8 mouse cellular contexts compared by ENCODE assay signal in genomic region chr3:66410706-66411277, GRCm38 (mm10).
DNase-seq lines count a peak whose midpoint lies in the region; ATAC-seq and TF ChIP-seq lines count a peak whose summit lies in the region.

No protein-coding gene starts in this region.

- H3K27ac ChIP-seq in forebrain, embryonic 14.5 days (ENCODE audit: low read depth, low read length) = no peak overlapping the region
- H3K27ac ChIP-seq in hindbrain, postnatal 0 days = no peak overlapping the region
- H3K27ac ChIP-seq in limb, embryonic 14.5 days (replicated peaks; ENCODE audit: low read depth, low read length) = no peak overlapping the region

- TF ChIP-seq CTCF in hindbrain, postnatal 0 days (IDR thresholded peaks at IDR 0.05; ENCODE audit: low read depth) = peak; percentile 62

- TF ChIP-seq POLR2A in limb, embryonic 14.5 days (IDR thresholded peaks at IDR 0.05; ENCODE audit: borderline replicate concordance, extremely low read depth, insufficient read depth, insufficient read length) = no peak
- no peak for TF ChIP-seq POLR2A in myocyte (IDR thresholded peaks at IDR 0.05; ENCODE audit: insufficient read length, low read depth)

- H3K27me3 ChIP-seq in forebrain, embryonic 14.5 days (replicated peaks; ENCODE audit: control insufficient read depth, insufficient read depth, low read length) = 0 out of 2 replicates have a peak, but pooled peaks cover 5% of the 10 kb centered on the region
- H3K27me3 ChIP-seq in hindbrain, postnatal 0 days (ENCODE audit: insufficient read depth, low read length) = no peaks in the 10 kb centered on the region
- no peaks in the 10 kb centered on the region for H3K27me3 ChIP-seq in limb, embryonic 14.5 days (ENCODE audit: control insufficient read depth, insufficient read depth, low read length)
- H3K27me3 ChIP-seq in myocyte (ENCODE audit: control insufficient read depth, insufficient read depth, insufficient read length) = peaks cover 12% of the 10 kb centered on the region

- peak overlapping the region; percentile 55 for H3K4me2 ChIP-seq in forebrain, embryonic 14.5 days (ENCODE audit: low read length)
- H3K4me2 ChIP-seq in hindbrain, postnatal 0 days (ENCODE audit: low read depth, low read length) = peak overlapping the region; percentile 59
- peak overlapping the region; percentile 46 for H3K4me2 ChIP-seq in limb, embryonic 14.5 days (replicated peaks; ENCODE audit: low read depth, low read length, severe bottlenecking)
- H3K4me2 ChIP-seq in myocyte (ENCODE audit: low read depth) = peak overlapping the region; percentile 66

- H3ac ChIP-seq in myocyte (ENCODE audit: control insufficient read depth, insufficient read length) = no peak overlapping the region

- H3K9ac ChIP-seq in forebrain, embryonic 14.5 days (ENCODE audit: low read length) = peak overlapping the region; percentile 9; the same call in 1 of the 2 replicates
- no peak overlapping the region for H3K9ac ChIP-seq in hindbrain, postnatal 0 days (replicated peaks; ENCODE audit: low read length)
- H3K9ac ChIP-seq in limb, embryonic 14.5 days (ENCODE audit: low read depth, low read length, severe bottlenecking) = no peak overlapping the region

- H3K4me3 ChIP-seq in forebrain, embryonic 14.5 days (ENCODE audit: low read depth, low read length) = peak overlapping the region; percentile 19
- peak overlapping the region; percentile 28 for H3K4me3 ChIP-seq in hindbrain, postnatal 0 days (ENCODE audit: low read length)
- H3K4me3 ChIP-seq in limb, embryonic 14.5 days (replicated peaks; ENCODE audit: low read length) = peak overlapping the region; percentile 10
- no peak overlapping the region for H3K4me3 ChIP-seq in myocyte

- ATAC-seq in forebrain, embryonic 14.5 days = peak; percentile 53; the same call in 1 of the 2 replicates
- peak; percentile 64; the same call in 1 of the 2 replicates for ATAC-seq in hindbrain, postnatal 0 days
- ATAC-seq in limb, embryonic 14.5 days (ENCODE audit: low FRiP score, low read depth) = no peak

- no peaks in the 10 kb centered on the region for H3K79me2 ChIP-seq in myocyte (ENCODE audit: control insufficient read depth, insufficient read depth)

- H3K36me3 ChIP-seq in forebrain, embryonic 14.5 days (ENCODE audit: control insufficient read depth, insufficient read depth, low read length) = no peaks in the 10 kb centered on the region
- H3K36me3 ChIP-seq in hindbrain, postnatal 0 days (ENCODE audit: insufficient read depth, low read length) = no peaks in the 10 kb centered on the region
- H3K36me3 ChIP-seq in limb, embryonic 14.5 days (ENCODE audit: control insufficient read depth, insufficient read depth, low read length) = no peaks in the 10 kb centered on the region
- H3K36me3 ChIP-seq in myocyte (ENCODE audit: control insufficient read depth, insufficient read depth) = no peaks in the 10 kb centered on the region

- H3K9me3 ChIP-seq in forebrain, embryonic 14.5 days (replicated peaks; ENCODE audit: control insufficient read depth, low read length) = no peaks in the 10 kb centered on the region
- no peaks in the 10 kb centered on the region for H3K9me3 ChIP-seq in hindbrain, postnatal 0 days (ENCODE audit: low read length)
- H3K9me3 ChIP-seq in limb, embryonic 14.5 days (ENCODE audit: control insufficient read depth, low read length) = no peaks in the 10 kb centered on the region

- H3K4me1 ChIP-seq in forebrain, embryonic 14.5 days (ENCODE audit: control insufficient read depth, insufficient read depth, low read length) = 0 out of 2 replicates have a peak, but pooled peaks cover 3% of the 10 kb centered on the region
- H3K4me1 ChIP-seq in hindbrain, postnatal 0 days (ENCODE audit: insufficient read depth, low read length) = no peaks in the 10 kb centered on the region
- H3K4me1 ChIP-seq in limb, embryonic 14.5 days (ENCODE audit: control insufficient read depth, insufficient read depth, low read length) = no peaks in the 10 kb centered on the region; the same call in 1 of the 2 replicates

- peak; percentile 3 for DNase-seq in cerebellum, adult 8-10 months
- no peak for DNase-seq in cerebellum, adult 9-11 months
- peak; percentile 79 for DNase-seq in adipocyte (ENCODE audit: low spot score)
- peak; percentile 83 for DNase-seq in forebrain, embryonic 14.5 days (ENCODE audit: low spot score)
- peak; percentile 77 for DNase-seq in hindbrain, postnatal 0 days (ENCODE audit: low spot score)
- peak; percentile 70 for DNase-seq in limb, embryonic 14.5 days (ENCODE audit: low spot score)
- no peak for DNase-seq in spleen, adult 12 weeks (ENCODE audit: low spot score)

- 31% methylated on average over 11 of the region's 11 CpGs for WGBS in forebrain, embryonic 14.5 days
- WGBS in hindbrain, postnatal 0 days = 31% methylated on average over 11 of the region's 11 CpGs
- WGBS in limb, embryonic 14.5 days = 26% methylated on average over 11 of the region's 11 CpGs

TF ChIP-seq in myocyte, 11 proteins besides CTCF, POLR2A, EP300 and RAD21:
- no peak for TF ChIP-seq USF1 (IDR thresholded peaks at IDR 0.05; ENCODE audit: low read depth)
- TF ChIP-seq TCF3 (IDR thresholded peaks at IDR 0.05; ENCODE audit: insufficient read length, low read depth) = no peak
- TF ChIP-seq E2F4 (IDR thresholded peaks at IDR 0.05; ENCODE audit: insufficient read depth) = no peak
- TF ChIP-seq SRF (IDR thresholded peaks at IDR 0.05; ENCODE audit: control insufficient read depth, insufficient read length, low read depth) = no peak
- TF ChIP-seq MAX (IDR thresholded peaks at IDR 0.05; ENCODE audit: low read depth) = no peak
- TF ChIP-seq POLR2AphosphoS2 (IDR thresholded peaks at IDR 0.05; ENCODE audit: insufficient read length, low read depth) = no peak
- TF ChIP-seq CEBPB (IDR thresholded peaks at IDR 0.05; ENCODE audit: insufficient read depth, poor library complexity, severe bottlenecking) = no peak
- TF ChIP-seq TCF12 (IDR thresholded peaks at IDR 0.05; ENCODE audit: insufficient read depth, poor library complexity, severe bottlenecking) = no peak
- no peak for TF ChIP-seq MYOG (IDR thresholded peaks at IDR 0.05; ENCODE audit: control insufficient read depth in 1 of 3, insufficient read depth in 1 of 3, insufficient read length in 2 of 3, low read depth in 2 of 3)
- no peak for TF ChIP-seq MYOD1 (IDR thresholded peaks at IDR 0.05; ENCODE audit: control insufficient read depth in 1 of 3, insufficient read length in 2 of 3, low read depth in 2 of 3)
- no peak for TF ChIP-seq REST (IDR thresholded peaks at IDR 0.05; ENCODE audit: insufficient read depth, insufficient read length)

Comparison
In these comparisons a context has a peak if more than half of its experiments do, and no peak if none do; other contexts are left out.
1. DNase-seq: peak in cerebellum, adult 8-10 months (single experiment), adipocyte (single experiment), forebrain, embryonic 14.5 days (single experiment), hindbrain, postnatal 0 days (single experiment) and limb, embryonic 14.5 days (single experiment); none in cerebellum, adult 9-11 months (single experiment) and spleen, adult 12 weeks (single experiment).
2. Peak in every context shown above with its lines, with median percentiles within 50 percentile points of each other: H3K4me2 ChIP-seq.